Mouse (Mus musculus) NIH3T3 (cell line): Measurements from ENCODE around the gene Clybl.

ENCODE experiments used
- DNase-seq: peaks from one replicate; pipeline ENCODE4 v3.0.0-alpha.2; 2012; ENCODE audit warnings: low read depth

Clybl gene

GRCm38 (mm10) chr14:122386281-122387130 is 205.0 kb downstream of the Clybl start:
- DNase-seq = no peak

DNA sequence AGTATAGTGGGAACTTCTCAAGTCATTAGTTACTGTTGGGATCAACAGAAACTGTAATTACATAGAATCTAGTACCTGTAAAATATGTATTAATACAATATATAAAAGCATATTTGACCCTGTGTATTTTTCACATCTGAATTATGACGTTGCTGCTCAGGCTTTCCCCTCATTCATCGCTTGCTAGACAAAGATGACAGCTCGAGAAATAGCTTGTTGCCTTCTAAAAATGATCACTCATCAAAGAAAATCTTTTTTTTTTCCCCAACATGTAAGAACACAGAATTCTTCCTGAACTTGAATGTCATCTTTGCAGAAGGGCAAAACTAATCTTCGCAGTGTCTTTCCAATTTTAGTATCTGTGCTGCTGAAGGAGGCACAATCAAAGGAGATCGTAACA is 206.3 kb downstream of the Clybl start:
- no peak for DNase-seq

- DNase-seq = no peak
These were observed 207.0 kb downstream of the Clybl start for GRCm38 (mm10) chr14:122388431-122389031.

DNA sequence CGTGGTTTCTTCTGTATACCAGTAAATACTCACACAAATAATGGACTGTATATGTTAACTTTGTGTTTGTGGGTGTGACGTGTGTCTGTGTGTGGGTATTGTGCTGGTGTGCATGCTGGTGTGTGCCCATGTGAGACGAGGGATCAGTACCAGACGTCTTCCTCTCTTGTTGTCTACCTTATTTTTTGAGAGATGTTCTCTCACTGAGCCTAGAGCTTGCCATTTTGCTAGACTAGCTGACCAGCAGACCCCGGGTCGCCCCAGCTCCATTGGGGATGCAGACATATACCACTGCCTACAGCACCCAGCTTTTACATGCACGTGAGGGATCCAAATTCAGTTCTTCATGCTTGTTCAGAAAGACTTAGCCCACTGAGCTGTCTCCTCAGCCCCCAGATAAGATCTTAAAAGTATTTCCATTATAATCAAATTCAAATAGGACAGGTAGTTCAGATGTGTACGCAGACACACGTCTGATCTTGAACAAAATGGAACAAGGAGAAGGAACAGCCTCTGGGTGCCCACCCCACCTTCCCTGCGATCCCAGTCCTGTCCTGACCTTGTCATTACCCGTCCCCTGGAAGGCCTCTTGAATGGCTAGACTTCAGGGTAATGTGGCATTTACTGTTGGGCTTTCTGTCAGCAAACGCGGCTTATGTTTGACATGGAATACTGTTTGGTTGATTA is 208.3 kb downstream of the Clybl start:
- no peak for DNase-seq

- no peak for DNase-seq
These were observed 209.4 kb downstream of the Clybl start for GRCm38 (mm10) chr14:122390935-122391334.

- no peak for DNase-seq
These were observed 211.6 kb downstream of the Clybl start for GRCm38 (mm10) chr14:122393119-122393518.

DNA sequence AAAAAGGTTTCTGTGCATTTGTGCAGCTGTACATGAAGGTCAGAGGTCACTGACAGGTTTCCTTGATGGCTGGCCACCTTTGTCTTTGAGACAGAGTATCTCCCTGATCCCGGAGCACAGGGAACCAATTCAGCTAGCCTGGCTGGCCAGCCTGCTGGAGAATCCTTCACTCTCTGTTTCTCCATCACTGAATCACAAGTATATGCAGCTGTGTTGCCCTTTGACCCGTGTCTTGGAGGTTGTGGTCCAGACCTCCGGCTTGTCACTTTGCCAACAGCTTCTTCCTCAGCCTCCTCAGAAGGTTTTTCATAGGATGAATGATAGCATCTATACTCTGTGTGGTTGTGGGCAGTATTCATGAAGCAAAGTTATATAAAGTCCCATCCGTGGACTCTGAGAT is 217.2 kb downstream of the Clybl start:
- no peak for DNase-seq

GRCm38 (mm10) chr14:122399906-122400305 is 218.4 kb downstream of the Clybl start:
- DNase-seq = no peak

- no peak for DNase-seq
These were observed 220.4 kb downstream of the Clybl start for GRCm38 (mm10) chr14:122401886-122402285.

DNA sequence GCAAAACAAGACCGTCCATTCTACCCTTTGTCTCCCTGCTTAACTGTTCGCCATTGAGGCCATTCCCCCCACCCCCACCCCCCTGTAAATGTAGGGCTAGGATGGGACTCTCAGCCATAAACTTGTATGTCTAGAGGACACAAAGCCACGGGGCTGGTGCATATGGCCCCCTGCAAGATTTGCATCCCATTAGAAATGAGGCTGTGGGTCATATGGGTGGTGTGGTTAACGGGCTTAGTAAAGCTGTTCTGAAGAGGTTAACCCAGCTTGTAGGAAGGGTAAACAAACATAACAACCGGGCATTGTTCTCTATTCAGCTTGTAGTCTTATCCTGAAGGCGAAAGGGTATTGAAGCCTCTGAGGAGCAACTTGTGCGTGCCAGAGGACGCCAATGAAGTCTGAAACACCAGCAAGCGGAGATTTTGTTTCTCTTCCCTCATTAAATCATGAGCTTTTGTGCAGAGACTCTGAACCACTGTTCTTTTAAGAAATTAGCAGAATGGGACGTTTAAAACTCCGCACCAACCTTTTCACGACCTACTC is 221.3 kb downstream of the Clybl start:
- no peak for DNase-seq

GRCm38 (mm10) chr14:122403422-122403940 is 222.0 kb downstream of the Clybl start:
- no peak for DNase-seq

- no peak for DNase-seq
These were observed 223.2 kb downstream of the Clybl start for GRCm38 (mm10) chr14:122404596-122405154.

GRCm38 (mm10) chr14:122405236-122405635 is 223.7 kb downstream of the Clybl start:
- no peak for DNase-seq

DNA sequence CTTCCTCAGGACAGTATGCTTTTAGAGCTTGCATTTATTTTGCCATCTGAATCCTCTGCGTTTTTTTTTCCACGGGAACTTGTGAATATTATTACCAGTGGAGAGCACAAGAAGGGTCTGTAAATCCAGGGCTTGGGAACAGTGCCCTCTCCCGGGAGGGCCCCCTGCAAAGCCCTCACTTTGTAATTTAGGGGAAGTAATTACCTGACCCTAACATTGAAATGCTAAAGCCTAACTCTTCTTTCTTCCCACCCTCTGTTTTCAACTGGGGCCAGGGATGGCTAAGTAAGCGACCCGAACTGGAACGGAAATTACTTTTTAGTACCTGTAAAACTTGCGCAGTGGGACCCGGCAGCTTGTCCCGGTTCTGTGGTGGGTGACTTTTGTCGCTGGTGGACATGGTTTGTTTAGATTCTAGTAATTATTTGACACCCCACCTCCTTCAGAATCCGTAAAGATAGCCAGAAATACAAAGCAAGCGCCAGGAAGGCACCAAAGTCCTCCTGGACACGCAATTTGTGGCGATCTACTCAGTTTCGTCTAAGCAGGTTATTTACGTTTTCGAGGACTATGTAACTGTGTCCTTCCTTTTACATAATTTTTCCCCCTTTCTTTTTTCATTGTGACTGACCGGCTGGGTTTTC is 224.5 kb downstream of the Clybl start:
- DNase-seq = no peak

- DNase-seq = no peak
These were observed 225.2 kb downstream of the Clybl start for GRCm38 (mm10) chr14:122406541-122407219.

DNA sequence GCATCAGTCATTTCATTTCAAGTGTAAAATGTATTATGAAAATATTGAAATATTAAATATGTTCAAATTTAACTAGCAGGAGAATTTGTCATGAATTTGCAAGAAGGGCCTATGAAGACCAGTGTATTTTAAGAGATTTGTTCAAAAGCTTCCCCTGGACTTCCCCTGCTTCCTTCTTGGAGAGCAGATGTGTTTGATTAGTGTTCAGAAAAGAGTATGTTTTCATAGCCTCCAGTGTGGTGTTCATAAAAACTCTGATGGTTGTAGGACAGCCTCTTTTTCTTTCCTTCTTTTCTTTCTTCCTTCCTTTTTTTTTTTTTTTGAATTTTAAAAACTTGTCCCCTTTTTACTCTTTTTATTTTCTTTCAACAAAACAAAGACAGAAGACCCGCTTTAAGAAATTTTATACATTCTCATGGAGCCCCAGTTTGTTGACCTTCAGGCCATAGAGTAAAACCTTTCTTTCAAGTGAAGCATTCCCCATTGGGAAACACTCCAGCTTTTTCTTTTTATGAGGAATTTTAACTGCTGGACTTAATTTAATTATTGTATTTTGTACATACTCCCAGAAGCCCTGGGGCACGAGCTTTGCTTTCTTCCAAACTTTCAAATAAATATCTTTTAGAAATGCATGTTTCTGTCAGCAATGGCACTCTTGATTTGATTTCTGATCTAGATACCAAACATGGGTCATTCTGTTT is 231.5 kb downstream of the Clybl start:
- no peak for DNase-seq

- no peak for DNase-seq
These were observed 232.0 kb downstream of the Clybl start for GRCm38 (mm10) chr14:122413542-122413928.

- DNase-seq = no peak
These were observed 233.3 kb downstream of the Clybl start for GRCm38 (mm10) chr14:122414786-122415185.

DNA sequence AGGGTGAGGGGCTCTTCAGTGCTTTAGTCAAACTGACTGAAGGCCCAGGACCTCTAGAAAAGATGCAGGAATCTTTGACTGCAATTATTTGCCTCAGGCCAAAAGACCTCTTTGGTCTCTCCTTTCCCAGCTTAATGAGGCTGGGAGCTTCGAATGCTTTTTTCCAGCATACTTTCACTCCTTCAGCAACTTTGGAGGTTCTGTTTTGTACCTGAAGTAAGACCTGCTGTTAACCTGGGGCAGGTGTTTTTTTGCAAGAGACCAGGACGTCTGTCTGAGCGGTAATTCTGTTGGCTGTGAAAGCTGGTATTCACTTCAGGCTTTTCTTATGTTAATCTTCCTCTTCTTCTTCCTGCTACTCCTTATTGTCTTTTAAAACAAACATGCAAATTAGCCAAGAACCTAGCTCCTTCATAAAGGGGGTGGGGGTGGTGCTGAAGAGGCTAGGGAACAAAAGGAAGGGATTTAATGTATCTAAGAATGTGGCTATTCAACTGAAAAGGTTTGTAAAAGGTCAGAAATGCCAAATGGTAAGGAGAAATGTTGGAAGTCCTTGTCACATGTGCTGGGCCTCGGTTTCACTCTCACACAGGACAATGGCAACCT is 234.8 kb downstream of the Clybl start:
- DNase-seq = no peak

- DNase-seq = no peak
These were observed 242.9 kb downstream of the Clybl start for GRCm38 (mm10) chr14:122424441-122424840.
